Mouse (Mus musculus) hindbrain, embryonic 16.5 days (tissue): Measurements from ENCODE around the gene Krt19. TPM values are rescaled to one million over a fixed set of nuclear protein-coding genes. Genes with fewer than 3 reads are reported as not detected.

Source experiments
- ATAC-seq: fragments of 200-750 bp; cut with Nextera tagmentation; 2 replicates; pipeline ENCODE4 v1.8.0; 2017; ENCODE audit warnings: moderate TSS enrichment, moderate library complexity
- H3K27ac ChIP-seq: fragments of 300-500 bp; sonication (generic); 2 replicates; pipeline ENCODE4 v1.5.1; 2014; ENCODE audit warnings: low read depth, mild to moderate bottlenecking, control low read depth, low read length, moderate library complexity
- H3K27me3 ChIP-seq: fragments of 300-500 bp; sonication (generic); replicated peaks from 2 replicates; pipeline ENCODE4 v1.6.1; 2014; ENCODE audit warnings: low read length; ENCODE audit not compliant: control insufficient read depth, insufficient read depth
- H3K36me3 ChIP-seq: fragments of 300-500 bp; sonication (generic); 2 replicates; pipeline ENCODE4 v1.6.1; 2014; ENCODE audit warnings: mild to moderate bottlenecking, low read length, moderate library complexity, mixed read lengths; ENCODE audit not compliant: control insufficient read depth, insufficient read depth
- H3K4me1 ChIP-seq: fragments of 300-500 bp; sonication (generic); 2 replicates; pipeline ENCODE4 v1.6.1; 2014; ENCODE audit warnings: low read depth, low read length; ENCODE audit not compliant: control insufficient read depth, insufficient read depth
- H3K4me2 ChIP-seq: fragments of 300-500 bp; sonication (generic); 2 replicates; pipeline ENCODE4 v1.6.1; 2014; ENCODE audit warnings: mild to moderate bottlenecking, low read length, control low read depth, moderate library complexity
- H3K4me3 ChIP-seq: fragments of 300-500 bp; sonication (generic); 2 replicates; pipeline ENCODE4 v1.5.1; 2014; ENCODE audit warnings: mild to moderate bottlenecking, low read length, control low read depth, moderate library complexity
- H3K9ac ChIP-seq: fragments of 300-500 bp; sonication (generic); 2 replicates; pipeline ENCODE4 v1.6.1; 2014; ENCODE audit warnings: low read depth, mild to moderate bottlenecking, control low read depth, low read length, moderate library complexity
- H3K9me3 ChIP-seq: fragments of 300-500 bp; sonication (generic); 2 replicates; pipeline ENCODE4 v1.6.1; 2014; ENCODE audit warnings: mild to moderate bottlenecking, low read length, moderate library complexity; ENCODE audit not compliant: control insufficient read depth
- WGBS: fragments of 180-500 bp; shearing (Covaris S2); extraction: QIAGEN DNeasy Blood & Tissue Kit; methylation state at CpG from one replicate; pipeline ENCODE4 v1.1.7; 2014; 5-methylcytosine and 5-hydroxymethylcytosine counted together
- polyA plus RNA-seq: library from polyadenylated mRNA; unstranded; fragments of >200 nt; fragmentation: Nextera tagmentation; extraction: Ambion mirVana; gene quantifications from 2 replicates; pipeline ENCODE4 v1.2.1, GENCODE M21; 2015

The Krt19 gene
- polyA plus RNA-seq, 1 experiment from 2014 or later: 2.3 TPM

DNA sequence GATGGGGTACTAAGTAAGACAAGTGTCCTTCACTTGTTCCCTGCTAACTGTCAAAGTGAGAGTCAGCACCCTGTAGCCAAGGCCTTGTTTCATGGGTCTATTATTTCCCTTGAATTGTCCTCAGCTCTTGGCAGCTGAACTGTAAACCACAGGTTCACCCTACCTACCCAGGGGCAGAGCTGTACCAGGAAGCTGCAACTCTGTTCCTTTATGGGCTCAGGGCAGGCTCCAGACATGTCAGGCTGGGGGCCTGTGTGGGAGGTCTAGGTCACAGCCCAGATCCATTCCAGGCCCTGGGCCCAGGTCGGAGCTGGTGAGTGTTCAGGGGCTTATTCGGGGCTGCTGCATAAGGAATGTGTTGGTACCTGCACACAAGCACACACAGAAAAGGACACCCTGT, 9.1 kb downstream of the Krt19 start:
- H3K9me3 ChIP-seq: no peaks in the 10 kb centered on the region
- no peak for ATAC-seq

DNA sequence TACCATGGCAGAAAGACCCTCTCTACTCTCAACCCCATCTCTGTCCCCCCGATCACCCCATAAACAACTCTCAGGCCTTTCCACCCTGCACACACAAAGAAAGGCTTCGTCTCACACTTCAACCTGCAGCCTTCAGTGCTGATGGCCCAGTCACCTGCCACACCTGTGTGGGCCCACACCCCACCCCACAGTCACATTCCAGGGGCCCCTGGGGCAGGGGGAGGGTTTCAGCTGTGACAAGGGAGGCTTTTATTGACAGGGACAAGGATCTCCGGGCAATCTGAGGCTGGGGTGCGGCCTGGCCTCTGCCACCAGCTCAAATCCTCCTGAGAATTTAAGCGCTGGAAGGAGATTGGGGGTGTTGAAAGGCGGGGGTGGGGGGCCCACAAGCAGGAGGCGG, 9.7 kb downstream of the Krt19 start:
- no peaks in the 10 kb centered on the region for H3K9me3 ChIP-seq
- H3K27me3 ChIP-seq: peaks cover under 1% of the 10 kb centered on the region; the same call in 1 of the 2 replicates
- no peaks in the 10 kb centered on the region for H3K36me3 ChIP-seq
- no peak overlapping the region for H3K4me3 ChIP-seq
- WGBS: 66% methylated on average over 7 of the region's 7 CpGs
- peaks cover 3% of the 10 kb centered on the region for H3K4me1 ChIP-seq
- no peak overlapping the region for H3K9ac ChIP-seq
- no peak overlapping the region for H3K27ac ChIP-seq
- ATAC-seq: no peak
- H3K4me2 ChIP-seq: no peak overlapping the region

More for the DNA sequence above, 9.1 kb downstream of the Krt19 start:
- H3K9ac ChIP-seq: no peak overlapping the region
- H3K27ac ChIP-seq: no peak overlapping the region
- peaks cover 3% of the 10 kb centered on the region for H3K4me1 ChIP-seq
- H3K4me2 ChIP-seq: no peak overlapping the region
- peaks cover 6% of the 10 kb centered on the region for H3K27me3 ChIP-seq
- no peak overlapping the region for H3K4me3 ChIP-seq
- H3K36me3 ChIP-seq: no peaks in the 10 kb centered on the region
- 82% methylated on average over 2 of the region's 2 CpGs for WGBS

DNA sequence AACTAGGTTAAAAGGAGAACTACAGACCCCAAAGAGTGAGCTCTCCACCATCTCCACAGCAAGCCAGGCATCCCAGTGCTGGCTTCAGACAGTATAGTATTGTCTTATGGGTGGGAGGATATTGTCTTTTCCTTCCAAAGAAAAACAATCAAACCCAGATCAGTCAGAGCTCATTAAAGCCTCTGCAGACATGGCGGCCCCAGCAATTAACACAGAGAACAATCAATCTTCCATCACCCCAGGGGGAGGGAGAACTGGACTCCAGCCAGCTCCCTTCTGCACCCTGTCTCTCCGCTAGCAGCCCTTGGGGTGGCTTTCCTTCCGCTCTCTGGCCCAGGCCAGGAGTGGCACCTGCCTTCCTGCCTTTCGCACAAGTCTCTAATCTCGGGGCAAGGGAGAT, 10.8 kb downstream of the Krt19 start:
- ATAC-seq: no peak
- peaks cover 3% of the 10 kb centered on the region for H3K4me1 ChIP-seq
- H3K9me3 ChIP-seq: no peaks in the 10 kb centered on the region
- no peak overlapping the region for H3K9ac ChIP-seq
- WGBS: 28% methylated on average over 5 of the region's 5 CpGs
- H3K36me3 ChIP-seq: no peaks in the 10 kb centered on the region
- no peak overlapping the region for H3K27ac ChIP-seq
- H3K4me2 ChIP-seq: no peak overlapping the region
- no peak overlapping the region for H3K4me3 ChIP-seq
- no peaks in the 10 kb centered on the region for H3K27me3 ChIP-seq

DNA sequence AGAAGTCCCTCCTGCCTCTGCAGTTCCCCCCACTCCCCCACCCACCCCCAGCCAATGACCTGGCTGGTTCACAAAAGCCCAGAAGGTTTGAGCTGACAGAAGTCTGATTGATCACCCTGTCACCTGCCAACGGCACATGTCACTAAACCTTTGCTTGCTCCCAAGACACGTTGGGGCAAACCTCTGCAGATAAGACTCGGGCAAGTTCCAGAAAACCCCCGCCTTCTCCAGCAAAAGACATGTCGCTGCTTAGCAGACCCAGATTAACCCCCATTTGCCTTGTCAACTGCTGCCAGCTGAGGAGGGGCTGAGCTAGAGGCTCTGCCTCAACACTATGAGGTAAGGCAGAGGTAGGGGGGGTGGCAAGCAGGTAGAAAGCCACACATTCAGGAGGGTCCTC, 11.9 kb downstream of the Krt19 start:
- H3K4me2 ChIP-seq: no peak overlapping the region
- no peak overlapping the region for H3K9ac ChIP-seq
- H3K27ac ChIP-seq: no peak overlapping the region
- no peaks in the 10 kb centered on the region for H3K9me3 ChIP-seq
- peaks cover 3% of the 10 kb centered on the region for H3K4me1 ChIP-seq
- H3K4me3 ChIP-seq: no peak overlapping the region
- no peaks in the 10 kb centered on the region for H3K27me3 ChIP-seq
- ATAC-seq: no peak
- WGBS: 39% methylated on average over 5 of the region's 5 CpGs
- no peaks in the 10 kb centered on the region for H3K36me3 ChIP-seq

DNA sequence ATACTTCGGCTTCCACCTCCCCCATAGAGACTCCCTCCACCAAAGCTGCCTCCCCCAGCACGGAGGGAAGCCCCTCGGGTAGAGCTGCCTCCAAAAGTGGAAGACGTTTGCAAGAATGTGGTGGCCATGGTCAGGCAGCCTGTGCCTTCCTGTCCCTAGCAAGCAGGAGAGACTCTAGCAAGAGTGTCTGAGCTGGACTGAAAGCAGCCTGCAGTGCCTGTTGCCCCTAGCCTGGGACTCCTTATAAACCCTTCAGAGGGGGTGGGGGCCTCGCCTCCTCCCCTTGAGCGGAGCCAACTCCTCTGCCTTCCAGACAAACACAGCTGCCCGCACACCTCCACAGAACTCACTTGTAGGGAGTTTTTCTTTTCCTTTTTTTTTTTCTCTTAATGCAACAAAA, 12.7 kb downstream of the Krt19 start, which contains the start of gene Krt15:
Gene Krt15, minus strand, starts transcription at position 198 of the 400 bp plus-strand sequence.
- WGBS: 69% methylated on average over 7 of the region's 7 CpGs
- H3K27me3 ChIP-seq: no peaks in the 10 kb centered on the region
- no peaks in the 10 kb centered on the region for H3K36me3 ChIP-seq
- no peak within 1 kb of the TSS for H3K9ac ChIP-seq
- no peak within 1 kb of the TSS for H3K27ac ChIP-seq
- H3K4me2 ChIP-seq: no peak within 1 kb of the TSS
- H3K4me1 ChIP-seq: peaks cover 3% of the 10 kb centered on the region
- no peak within 1 kb of the TSS for H3K4me3 ChIP-seq
- no peaks in the 10 kb centered on the region for H3K9me3 ChIP-seq
- no peak for ATAC-seq

DNA sequence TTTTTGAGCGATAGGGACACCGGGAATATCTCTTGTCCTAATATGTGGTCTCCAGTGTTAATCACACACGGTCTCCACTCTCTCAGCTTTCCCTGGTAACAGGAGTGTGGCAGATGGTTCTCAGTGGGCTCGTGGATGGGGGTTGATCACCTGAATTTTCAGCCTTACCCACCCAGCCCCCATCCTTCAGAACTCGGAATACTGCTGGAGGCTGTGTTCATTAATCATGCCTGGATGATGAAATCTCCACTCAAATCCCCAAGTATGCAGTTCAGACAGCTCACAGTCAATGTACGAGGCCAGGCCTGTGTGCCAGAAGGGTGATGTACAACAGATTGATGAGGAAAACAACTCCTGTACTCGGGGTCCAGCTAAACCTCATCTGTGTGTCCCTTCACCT, 23.6 kb downstream of the Krt19 start:
- H3K36me3 ChIP-seq: no peaks in the 10 kb centered on the region
- no peak for ATAC-seq

DNA sequence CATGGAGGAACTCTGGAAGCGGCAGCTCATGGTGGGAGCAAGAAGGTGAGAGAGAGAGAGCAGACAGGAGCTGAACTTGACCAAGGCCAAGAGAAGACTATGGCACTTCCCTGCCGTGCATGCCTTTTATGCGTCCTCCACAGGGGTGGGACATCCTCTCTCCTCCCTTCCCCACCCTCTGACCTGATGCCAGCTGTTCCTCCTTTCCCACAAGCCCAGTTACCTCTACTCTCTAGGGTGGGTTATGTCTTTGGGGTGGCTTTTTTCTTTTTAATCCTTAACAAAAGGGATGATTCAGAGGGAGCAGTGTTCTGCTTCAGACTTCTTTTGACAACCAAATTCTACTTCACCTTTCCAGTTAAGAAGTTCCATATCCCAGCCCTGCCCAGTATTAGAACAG, 27.0 kb downstream of the Krt19 start, which contains the start of gene Krt13:
Gene Krt13, minus strand, starts transcription at position 101 of the 400 bp plus-strand sequence.
- Histone ChIP-seq H3K36me3 (no peaks in the 10 kb centered on the region), H3K4me3 (no peak within 1 kb of the TSS), H3K9me3 (no peaks in the 10 kb centered on the region), H3K4me2 (no peak within 1 kb of the TSS), H3K27ac (no peak within 1 kb of the TSS), H3K27me3 (no peaks in the 10 kb centered on the region), H3K9ac (no peak within 1 kb of the TSS), H3K4me1 (no peaks in the 10 kb centered on the region)
- WGBS: 61% methylated on average over 3 of the region's 3 CpGs
- ATAC-seq: no peak

More for the DNA sequence above, 23.6 kb downstream of the Krt19 start:
- Histone ChIP-seq H3K4me1 (no peaks in the 10 kb centered on the region), H3K27me3 (no peaks in the 10 kb centered on the region), H3K4me3 (no peak overlapping the region), H3K9me3 (no peaks in the 10 kb centered on the region), H3K27ac (no peak overlapping the region), H3K9ac (no peak overlapping the region), H3K4me2 (no peak overlapping the region)
- 79% methylated on average over 7 of the region's 7 CpGs for whole genome bisulfite sequencing

DNA sequence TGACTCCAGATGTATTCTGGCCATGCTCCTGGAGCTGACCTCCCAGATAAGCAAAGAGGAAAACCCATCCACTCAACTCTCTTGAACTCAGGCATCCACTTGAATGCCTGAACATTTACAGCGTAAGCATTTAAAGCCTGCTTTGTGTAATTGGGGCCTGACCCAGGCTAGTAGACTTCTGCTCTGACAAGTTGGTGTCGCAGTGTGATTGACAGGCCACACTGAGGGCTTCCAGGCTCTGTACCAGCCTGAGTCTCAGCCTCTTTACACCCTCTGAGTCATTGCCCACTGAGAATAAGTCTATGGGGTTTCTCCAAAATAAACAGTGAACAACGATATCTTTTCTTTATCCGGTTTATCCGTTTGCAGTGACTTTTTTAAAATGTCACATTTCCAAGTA, 28.1 kb downstream of the Krt19 start:
- Histone ChIP-seq H3K27ac (no peak overlapping the region), H3K9ac (no peak overlapping the region), H3K4me2 (no peak overlapping the region), H3K4me3 (no peak overlapping the region), H3K36me3 (no peaks in the 10 kb centered on the region), H3K9me3 (no peaks in the 10 kb centered on the region), H3K4me1 (no peaks in the 10 kb centered on the region), H3K27me3 (no peaks in the 10 kb centered on the region)
- no peak for ATAC-seq
- 90% methylated on average over 5 of the region's 5 CpGs for WGBS

DNA sequence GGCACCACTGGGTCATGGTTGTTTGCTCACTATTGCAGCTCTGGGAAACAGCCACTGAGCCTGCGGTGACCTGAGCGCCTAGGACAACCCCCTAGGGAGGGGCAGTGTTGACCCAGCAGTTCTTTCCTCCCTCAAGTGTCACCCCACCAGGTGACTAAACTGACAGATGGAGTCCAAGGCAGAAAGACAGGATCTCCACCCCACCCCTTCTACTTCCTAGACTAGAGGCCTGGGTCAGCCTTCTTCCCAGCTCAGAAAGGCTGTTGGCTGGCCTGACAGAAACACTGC, 34.8 kb downstream of the Krt19 start:
- ATAC-seq: no peak
- H3K4me2 ChIP-seq: no peak overlapping the region
- no peak overlapping the region for H3K4me3 ChIP-seq
- no peaks in the 10 kb centered on the region for H3K36me3 ChIP-seq
- 80% methylated on average over 2 of the region's 2 CpGs for WGBS
- H3K27me3 ChIP-seq: no peaks in the 10 kb centered on the region
- H3K9ac ChIP-seq: no peak overlapping the region
- H3K9me3 ChIP-seq: no peaks in the 10 kb centered on the region
- H3K27ac ChIP-seq: no peak overlapping the region
- H3K4me1 ChIP-seq: no peaks in the 10 kb centered on the region
